Mouse (Mus musculus) embryonic stem cell, embryonic (primary cell): ENCODE data around the gene Olfr1233.

Experiments
- CTCF ChIA-PET, 4 experiments: fragments of 300-600 bp in 2 of 4; fragments of 350-600 bp in 2 of 4; sonication (Branson Sonifier 250); formaldehyde crosslinking; loops; one replicate each; lab custom pipeline; 2022; ENCODE audit warnings: inconsistent platforms in 2 of 4; lab: Charles Lee
- POLR2A ChIA-PET, 4 experiments: fragments of 300-600 bp in 2 of 4; fragments of 350-600 bp in 2 of 4; sonication (Branson Sonifier 250); formaldehyde crosslinking; loops; one replicate each; lab custom pipeline; 2022; ENCODE audit warnings: antibody characterized with exemption in 4 of 4, inconsistent platforms in 1 of 4; lab: Charles Lee

Olfr1233 gene

DNA sequence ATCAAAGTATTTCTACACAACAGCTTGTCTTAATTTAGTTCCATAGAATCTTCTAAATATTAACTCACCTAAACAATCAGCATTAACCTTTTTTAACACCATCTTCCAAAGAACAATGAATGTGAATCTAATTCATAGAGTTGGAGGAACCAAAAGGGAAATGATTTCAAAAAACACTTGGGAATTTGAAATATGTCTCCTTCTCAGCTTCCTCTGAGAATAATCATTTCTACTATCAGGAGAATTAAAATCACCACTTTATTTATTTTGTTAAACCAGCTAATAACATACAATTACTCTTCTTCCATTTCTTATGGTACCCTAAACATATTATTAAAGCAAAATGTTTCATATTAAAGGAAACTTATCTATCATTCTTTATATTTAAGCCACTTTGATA, at the start of gene Olfr1233:
TSS of gene Olfr1233 (minus strand) at position 101 of the 400 bp plus-strand sequence.
- POLR2A ChIA-PET, result no interaction called here
- CTCF ChIA-PET, result no interaction called here

DNA sequence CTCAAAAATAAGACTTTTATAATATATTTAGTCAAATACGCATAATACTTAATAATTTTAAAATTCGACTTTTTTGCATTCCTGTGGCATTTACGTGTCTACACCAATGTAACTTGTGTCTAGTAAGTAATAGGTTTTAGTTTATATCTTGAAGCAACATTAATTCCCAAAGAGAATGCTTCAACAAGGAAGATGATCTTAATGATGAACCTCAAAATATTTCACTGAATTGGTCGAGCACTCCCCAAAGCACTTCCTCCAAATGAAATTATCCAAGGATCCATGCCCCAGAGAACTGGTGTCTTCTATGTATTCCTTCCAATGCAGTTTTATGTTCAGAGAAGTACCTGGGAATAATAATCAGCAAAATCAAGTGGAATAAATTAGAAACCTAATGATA, 22.6 kb upstream of the Olfr1233 start, which contains the start of gene Olfr1234:
TSS of gene Olfr1234 (minus strand) at position 101 of the 400 bp plus-strand sequence.
- POLR2A ChIA-PET, result no interaction called here

DNA sequence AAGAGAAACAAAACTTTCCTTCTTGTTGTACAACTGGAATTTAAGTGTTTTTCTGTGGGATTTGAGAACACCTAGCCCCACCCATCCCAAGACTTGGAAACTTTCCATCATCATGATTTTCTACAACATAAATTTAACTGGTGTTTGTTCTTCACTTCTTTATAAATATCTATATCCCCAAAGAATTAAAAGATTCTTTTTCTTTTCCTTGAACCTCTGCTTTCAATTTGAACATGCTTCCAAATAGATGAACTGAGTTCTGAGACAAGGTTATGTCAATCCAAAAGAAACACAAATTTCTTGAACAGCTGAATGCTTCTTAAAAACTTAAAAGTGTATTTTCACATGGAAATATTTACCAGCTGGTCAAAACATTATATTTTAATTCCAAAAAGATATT, 12.6 kb downstream of the Olfr1233 start, which contains the start of gene Olfr1232:
TSS of gene Olfr1232 (minus strand) at position 101 of the 400 bp plus-strand sequence.
- POLR2A ChIA-PET, result no interaction called here

More for the DNA sequence above, 22.6 kb upstream of the Olfr1233 start, which contains the start of gene Olfr1234:
- CTCF ChIA-PET, result no interaction called here

DNA sequence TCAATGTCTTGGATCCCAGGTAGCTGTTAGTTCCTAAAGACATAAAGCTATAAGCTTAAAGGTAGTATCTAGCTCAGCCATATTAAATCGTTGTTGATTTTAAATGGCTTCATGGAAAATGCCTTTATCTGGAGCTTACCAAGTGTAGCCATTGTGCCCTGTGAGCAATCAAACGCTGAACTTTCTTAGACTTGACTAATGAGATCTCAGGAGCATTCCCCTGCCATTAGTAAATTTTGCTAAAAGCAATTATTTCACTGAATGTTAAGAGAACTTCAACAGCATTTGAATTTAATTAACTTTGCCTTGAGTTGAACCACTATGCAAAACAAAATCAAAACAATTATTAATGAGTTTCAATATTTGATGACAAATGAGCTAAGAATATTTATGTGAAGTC, 35.2 kb downstream of the Olfr1233 start, which contains the start of gene Olfr1231:
TSS of gene Olfr1231 (minus strand) at position 101 of the 400 bp plus-strand sequence.
- CTCF ChIA-PET, result no interaction called here
- POLR2A ChIA-PET, result no interaction called here

More for the DNA sequence above, 12.6 kb downstream of the Olfr1233 start, which contains the start of gene Olfr1232:
- CTCF ChIA-PET, result no interaction called here

DNA sequence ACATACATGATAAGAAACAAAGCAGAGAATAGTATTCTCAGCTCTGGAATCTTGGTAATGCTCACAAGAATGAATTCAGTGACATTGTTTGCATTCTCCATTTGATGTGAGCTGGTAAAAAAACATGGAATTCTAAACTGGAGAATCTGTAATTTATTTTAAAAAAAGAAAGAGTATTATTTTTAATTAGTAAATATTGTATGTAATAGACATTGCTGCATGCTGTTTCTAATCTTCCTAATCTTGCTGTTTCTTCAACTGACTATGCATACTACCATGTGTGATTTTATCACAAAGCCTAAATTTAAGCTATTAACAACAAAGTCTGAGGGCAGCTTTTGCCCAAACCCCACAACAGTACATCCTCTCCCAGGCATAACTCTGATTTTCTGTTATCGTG, 45.0 kb downstream of the Olfr1233 start, which contains the start of gene Olfr1230:
TSS of gene Olfr1230 (minus strand) at position 101 of the 400 bp plus-strand sequence.
- POLR2A ChIA-PET, result no interaction called here

DNA sequence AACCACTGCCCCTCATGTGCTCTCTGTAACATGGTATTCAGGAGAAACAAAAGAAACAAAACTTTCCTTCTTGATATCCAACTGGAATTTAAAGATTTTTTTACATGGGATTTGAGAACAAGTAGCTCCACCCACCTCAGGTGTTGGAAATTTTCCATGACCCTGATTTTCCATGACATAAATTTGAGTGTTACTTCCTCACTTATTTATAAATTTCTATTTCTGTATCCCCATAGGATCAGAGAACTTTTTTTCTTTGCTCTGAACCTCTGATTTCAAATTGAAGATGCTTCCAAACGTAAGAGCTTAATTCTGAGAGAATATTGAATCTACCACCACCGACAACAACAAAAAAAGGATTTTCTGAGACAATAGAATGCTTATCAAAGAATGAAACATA, 54.3 kb downstream of the Olfr1233 start, which contains the start of gene Olfr1229:
TSS of gene Olfr1229 (minus strand) at position 101 of the 400 bp plus-strand sequence.
- POLR2A ChIA-PET, result no interaction called here
- CTCF ChIA-PET, result interaction anchor here in 1 of 4 experiments (0.6 kb wide), 1 partner anchor 38 kb away, joined by 3 read pairs; no protein-coding TSS in a partner anchor

More for the DNA sequence above, 45.0 kb downstream of the Olfr1233 start, which contains the start of gene Olfr1230:
- CTCF ChIA-PET, result no interaction called here
